Mouse (Mus musculus): Measurements from ENCODE around the gene Stradb. TPM values are rescaled to one million over a fixed set of nuclear protein-coding genes. Genes with fewer than 3 reads are reported as not detected.

Gene Stradb
- polyA plus RNA-seq, 1 experiment: 26.6 TPM

DNA sequence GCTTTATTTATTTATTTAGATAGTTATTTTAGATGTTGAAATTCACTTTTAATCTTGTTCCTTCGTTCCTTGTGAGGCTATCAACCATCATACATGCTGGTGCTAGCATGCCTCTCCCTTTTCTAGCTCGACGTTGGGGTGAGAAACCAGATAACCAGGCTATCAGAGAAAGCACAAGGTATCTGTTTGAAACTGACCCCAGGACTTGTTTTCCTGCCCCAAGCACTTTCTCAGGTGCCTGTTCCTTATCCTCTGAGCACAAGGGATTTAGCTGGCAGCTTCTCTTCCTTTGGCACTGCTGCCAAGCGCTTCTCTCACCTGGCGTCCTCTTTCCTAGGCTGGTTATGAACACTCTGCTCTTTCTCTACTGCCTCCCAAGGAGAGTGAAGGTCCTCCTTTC, 10.9 kb upstream of the Stradb start:
- Histone ChIP-seq H3K27ac (ENCODE audit: insufficient read depth, low read depth, low read length) (no peak overlapping the region), H3K27me3 (replicated peaks; ENCODE audit: control insufficient read depth, insufficient read depth, low read length) (no peaks in the 10 kb centered on the region), H3K36me3 (ENCODE audit: control insufficient read depth, insufficient read depth, low read length) (no peaks in the 10 kb centered on the region), H3K4me3 (ENCODE audit: insufficient read depth, low read depth, low read length) (no peak overlapping the region), H3K4me1 (ENCODE audit: control insufficient read depth, insufficient read depth, low read length) (peaks cover 42% of the 10 kb centered on the region)
- TF ChIP-seq CTCF (conservative IDR thresholded peaks at IDR 0.05; ENCODE audit: insufficient read depth, insufficient read length, low read depth, low read length) (no peak), POLR2A (IDR thresholded peaks at IDR 0.05; ENCODE audit: low read depth, low read length) (no peak)
- 72% methylated on average over 5 of the region's 5 CpGs for WGBS
- peak; percentile 56 for DNase-seq

GRCm38 (mm10) chr1:58962865-58963264, 10.5 kb upstream of the Stradb start:
- Histone ChIP-seq H3K36me3 (ENCODE audit: control insufficient read depth, insufficient read depth, low read length) (no peaks in the 10 kb centered on the region), H3K4me1 (ENCODE audit: control insufficient read depth, insufficient read depth, low read length) (peaks cover 44% of the 10 kb centered on the region), H3K27ac (ENCODE audit: insufficient read depth, low read depth, low read length) (no peak overlapping the region), H3K4me3 (ENCODE audit: insufficient read depth, low read depth, low read length) (no peak overlapping the region), H3K27me3 (replicated peaks; ENCODE audit: control insufficient read depth, insufficient read depth, low read length) (no peaks in the 10 kb centered on the region)
- DNase-seq: no peak
- TF ChIP-seq CTCF (conservative IDR thresholded peaks at IDR 0.05; ENCODE audit: insufficient read depth, insufficient read length, low read depth, low read length) (no peak), POLR2A (IDR thresholded peaks at IDR 0.05; ENCODE audit: low read depth, low read length) (no peak)

DNA sequence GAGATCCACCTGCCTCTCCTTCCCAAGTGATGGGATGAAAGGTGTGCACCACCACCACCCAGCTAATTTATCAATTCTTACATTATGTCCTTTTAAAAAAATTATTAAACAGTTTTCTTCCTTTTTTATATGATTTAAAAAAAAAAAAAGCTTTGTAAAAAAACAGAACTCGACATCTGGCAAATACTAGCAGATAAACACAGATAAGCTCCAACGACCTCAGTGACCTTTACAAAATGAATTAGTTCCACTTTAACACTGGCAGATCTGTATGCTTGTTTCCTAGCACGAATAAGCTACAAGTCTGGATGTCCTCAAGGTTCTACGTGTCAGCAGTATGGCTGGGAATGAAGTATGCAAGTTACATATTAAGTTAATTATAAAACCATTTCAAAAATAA, 5.8 kb upstream of the Stradb start:
- TF ChIP-seq POLR2A (IDR thresholded peaks at IDR 0.05; ENCODE audit: low read depth, low read length) (no peak), CTCF (conservative IDR thresholded peaks at IDR 0.05; ENCODE audit: insufficient read depth, insufficient read length, low read depth, low read length) (no peak)
- peaks cover 34% of the 10 kb centered on the region for H3K4me1 ChIP-seq (ENCODE audit: control insufficient read depth, insufficient read depth, low read length)
- H3K36me3 ChIP-seq (ENCODE audit: control insufficient read depth, insufficient read depth, low read length): no peaks in the 10 kb centered on the region
- no peak overlapping the region for H3K4me3 ChIP-seq (ENCODE audit: insufficient read depth, low read depth, low read length)
- 14% methylated on average over 4 of the region's 4 CpGs for WGBS
- no peak for DNase-seq
- no peak overlapping the region for H3K27ac ChIP-seq (ENCODE audit: insufficient read depth, low read depth, low read length)
- H3K27me3 ChIP-seq (replicated peaks; ENCODE audit: control insufficient read depth, insufficient read depth, low read length): no peaks in the 10 kb centered on the region

- H3K4me3 ChIP-seq (ENCODE audit: insufficient read depth, low read depth, low read length): no peak overlapping the region
- H3K36me3 ChIP-seq (ENCODE audit: control insufficient read depth, insufficient read depth, low read length): no peaks in the 10 kb centered on the region
- WGBS: 44% methylated on average over 5 of the region's 5 CpGs
- TF ChIP-seq CTCF (conservative IDR thresholded peaks at IDR 0.05; ENCODE audit: insufficient read depth, insufficient read length, low read depth, low read length) (no peak), POLR2A (IDR thresholded peaks at IDR 0.05; ENCODE audit: low read depth, low read length) (no peak)
- peak; percentile 82 for DNase-seq
- peaks cover 28% of the 10 kb centered on the region for H3K4me1 ChIP-seq (ENCODE audit: control insufficient read depth, insufficient read depth, low read length)
- peak overlapping the region; percentile 87 for H3K27ac ChIP-seq (ENCODE audit: insufficient read depth, low read depth, low read length)
- no peaks in the 10 kb centered on the region for H3K27me3 ChIP-seq (replicated peaks; ENCODE audit: control insufficient read depth, insufficient read depth, low read length)
Measured at GRCm38 (mm10) chr1:58970054-58970453, 3.3 kb upstream of the Stradb start.

- 73% methylated on average over 6 of the region's 6 CpGs for WGBS
- H3K27me3 ChIP-seq (replicated peaks; ENCODE audit: control insufficient read depth, insufficient read depth, low read length): no peaks in the 10 kb centered on the region
- peak; percentile 54 for DNase-seq
- H3K4me3 ChIP-seq (ENCODE audit: insufficient read depth, low read depth, low read length): no peak overlapping the region
- H3K36me3 ChIP-seq (ENCODE audit: control insufficient read depth, insufficient read depth, low read length): no peaks in the 10 kb centered on the region
- H3K4me1 ChIP-seq (ENCODE audit: control insufficient read depth, insufficient read depth, low read length): peaks cover 28% of the 10 kb centered on the region
- peak overlapping the region; percentile 36 for H3K27ac ChIP-seq (ENCODE audit: insufficient read depth, low read depth, low read length)
- no peak for TF ChIP-seq CTCF (conservative IDR thresholded peaks at IDR 0.05; ENCODE audit: insufficient read depth, insufficient read length, low read depth, low read length)
- TF ChIP-seq POLR2A (IDR thresholded peaks at IDR 0.05; ENCODE audit: low read depth, low read length): no peak
Measured at GRCm38 (mm10) chr1:58971097-58971496, 2.2 kb upstream of the Stradb start.

GRCm38 (mm10) chr1:58972851-58973365, 414 bp upstream of the Stradb start:
- Histone ChIP-seq H3K4me1 (ENCODE audit: control insufficient read depth, insufficient read depth, low read length) (peaks cover 23% of the 10 kb centered on the region), H3K27me3 (replicated peaks; ENCODE audit: control insufficient read depth, insufficient read depth, low read length) (no peaks in the 10 kb centered on the region), H3K36me3 (ENCODE audit: control insufficient read depth, insufficient read depth, low read length) (no peaks in the 10 kb centered on the region; the same call in 1 of the 2 replicates), H3K27ac (ENCODE audit: insufficient read depth, low read depth, low read length) (peak overlapping the region; percentile 94), H3K4me3 (ENCODE audit: insufficient read depth, low read depth, low read length) (peak overlapping the region; percentile 100)
- WGBS: 1% methylated on average over 28 of the region's 28 CpGs
- DNase-seq: peak; percentile 69
- TF ChIP-seq CTCF (conservative IDR thresholded peaks at IDR 0.05; ENCODE audit: insufficient read depth, insufficient read length, low read depth, low read length): no peak
- TF ChIP-seq POLR2A (IDR thresholded peaks at IDR 0.05; ENCODE audit: low read depth, low read length): no peak

- no peak for TF ChIP-seq CTCF (conservative IDR thresholded peaks at IDR 0.05; ENCODE audit: insufficient read depth, insufficient read length, low read depth, low read length)
- no peak for TF ChIP-seq POLR2A (IDR thresholded peaks at IDR 0.05; ENCODE audit: low read depth, low read length)
- DNase-seq: no peak
- Histone ChIP-seq H3K27me3 (replicated peaks; ENCODE audit: control insufficient read depth, insufficient read depth, low read length) (no peaks in the 10 kb centered on the region), H3K27ac (ENCODE audit: insufficient read depth, low read depth, low read length) (no peak overlapping the region), H3K36me3 (ENCODE audit: control insufficient read depth, insufficient read depth, low read length) (peaks cover 2% of the 10 kb centered on the region; the same call in 1 of the 2 replicates), H3K4me3 (ENCODE audit: insufficient read depth, low read depth, low read length) (no peak overlapping the region), H3K4me1 (ENCODE audit: control insufficient read depth, insufficient read depth, low read length) (no peaks in the 10 kb centered on the region)
- 86% methylated on average over 3 of the region's 3 CpGs for WGBS
Measured at GRCm38 (mm10) chr1:58982276-58982675, 9.0 kb downstream of the Stradb start.
